Mouse (Mus musculus): ENCODE measurements around the gene Sac3d1. TPM values are rescaled to one million over a fixed set of nuclear protein-coding genes. Genes with fewer than 3 reads are reported as not detected.

Gene Sac3d1
- polyA plus RNA-seq, 1 experiment from 2014 or later = 47.2 TPM

DNA sequence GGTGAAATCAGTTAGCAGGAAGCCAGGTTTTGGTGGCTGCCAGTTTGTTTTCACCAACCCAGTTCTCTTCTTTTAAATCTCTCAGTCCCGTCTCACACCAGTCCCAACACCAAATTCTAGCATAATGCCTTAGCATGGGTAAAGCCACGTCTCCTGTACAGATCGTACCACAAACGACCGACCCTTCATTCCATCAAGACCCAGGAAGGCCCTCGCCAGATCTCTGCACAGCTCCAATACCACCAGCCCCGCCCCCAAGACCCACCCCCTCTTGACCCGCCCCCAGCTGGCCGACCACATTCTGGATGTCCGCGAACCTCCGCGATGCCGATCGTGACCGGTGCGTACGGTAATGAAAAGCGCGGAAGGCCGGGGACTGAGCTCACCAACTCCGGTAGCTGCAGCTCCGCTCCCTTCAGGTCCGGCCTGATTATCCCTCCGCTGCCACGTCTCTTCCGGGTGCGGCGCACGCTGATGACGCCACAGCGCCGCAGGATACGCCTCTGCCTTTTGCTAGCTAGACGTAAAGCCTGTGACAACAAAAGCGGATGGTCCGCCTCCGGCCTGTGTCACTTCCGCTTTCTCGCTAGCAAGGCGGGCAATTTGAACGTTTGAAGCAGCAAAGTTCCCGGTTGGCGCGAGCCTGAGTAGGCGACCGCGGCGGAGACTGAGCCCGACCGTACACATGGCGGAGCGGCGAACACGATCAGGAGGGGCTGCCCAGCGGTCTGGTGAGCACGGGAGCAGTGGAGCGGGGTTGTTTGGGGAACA lies 33.8 kb downstream of the Sac3d1 start, which contains the start of the genes Zfpl1 and Cdca5:
TSS of gene Zfpl1 (minus strand) at position 479 of the 771 bp plus-strand sequence.
TSS of gene Cdca5 (plus strand) at position 506 of the 771 bp plus-strand sequence.
- H3K4me3 ChIP-seq (replicated peaks) = peak within 1 kb of the TSS; percentile 64
- H3K36me3 ChIP-seq = peaks cover 73% of the 10 kb centered on the region
- no peaks in the 10 kb centered on the region for H3K27me3 ChIP-seq
- peak within 1 kb of the TSS; percentile 80 for H3K4me2 ChIP-seq
- WGBS = under 1% methylated on average over 58 of the region's 58 CpGs
- H3K9ac ChIP-seq = peak within 1 kb of the TSS; percentile 67
- no peaks in the 10 kb centered on the region for H3K9me3 ChIP-seq (replicated peaks)
- peak within 1 kb of the TSS; percentile 72 for H3K27ac ChIP-seq
- ATAC-seq (replicated peaks; ENCODE audit: low FRiP score) = peak; percentile 89
- peaks cover 23% of the 10 kb centered on the region for H3K4me1 ChIP-seq

- Histone ChIP-seq H3K9ac (no peak within 1 kb of the TSS), H3K9me3 (replicated peaks) (no peaks in the 10 kb centered on the region), H3K4me2 (no peak within 1 kb of the TSS), H3K27me3 (no peaks in the 10 kb centered on the region), H3K4me1 (peaks cover 32% of the 10 kb centered on the region), H3K4me3 (replicated peaks) (peak within 1 kb of the TSS; percentile 64; the same call in 1 of the 2 replicates), H3K27ac (no peak within 1 kb of the TSS), H3K36me3 (peaks cover 53% of the 10 kb centered on the region)
- 90% methylated on average over 9 of the region's 9 CpGs for WGBS
- ATAC-seq (replicated peaks; ENCODE audit: low FRiP score) = no peak
Observed at GRCm38 (mm10) chr19:6082156-6082555, 36.3 kb downstream of the Sac3d1 start, which contains the start of gene Gm28374. Gene Gm28374, minus strand, starts transcription at chr19:6082256.

DNA sequence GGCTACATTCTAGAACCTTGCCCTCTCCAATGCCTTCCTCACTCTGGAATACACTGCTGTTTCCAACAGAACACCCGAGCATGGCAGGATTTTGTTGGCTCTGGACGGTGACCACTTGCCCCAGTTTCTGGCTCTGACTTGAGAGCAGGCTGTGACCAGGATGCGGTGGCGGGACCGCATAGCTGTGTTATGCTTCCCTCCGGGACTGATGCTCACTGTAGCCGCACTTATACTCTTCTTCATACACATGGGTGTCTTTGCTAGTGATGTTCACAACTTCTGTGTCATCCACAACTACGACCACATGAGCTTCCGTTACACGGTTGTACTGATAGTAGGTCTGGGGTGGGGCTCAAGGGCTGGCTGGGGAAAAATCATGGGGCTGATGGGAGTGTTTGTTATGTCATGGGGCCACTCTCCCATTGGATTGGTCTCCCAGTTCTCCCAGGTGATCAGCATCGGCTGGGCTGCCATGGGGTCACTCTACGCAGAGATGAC lies 38.4 kb downstream of the Sac3d1 start, which contains the start of gene Tmem262:
TSS of gene Tmem262 (plus strand) at position 51 of the 498 bp plus-strand sequence.
- H3K36me3 ChIP-seq = peaks cover 47% of the 10 kb centered on the region
- H3K4me2 ChIP-seq = no peak within 1 kb of the TSS
- H3K27me3 ChIP-seq = no peaks in the 10 kb centered on the region
- H3K27ac ChIP-seq = no peak within 1 kb of the TSS
- ATAC-seq (replicated peaks; ENCODE audit: low FRiP score) = no peak
- H3K4me3 ChIP-seq (replicated peaks) = no peak within 1 kb of the TSS
- WGBS = 92% methylated on average over 12 of the region's 12 CpGs
- no peaks in the 10 kb centered on the region for H3K9me3 ChIP-seq (replicated peaks)
- H3K4me1 ChIP-seq = peaks cover 39% of the 10 kb centered on the region
- no peak within 1 kb of the TSS for H3K9ac ChIP-seq

DNA sequence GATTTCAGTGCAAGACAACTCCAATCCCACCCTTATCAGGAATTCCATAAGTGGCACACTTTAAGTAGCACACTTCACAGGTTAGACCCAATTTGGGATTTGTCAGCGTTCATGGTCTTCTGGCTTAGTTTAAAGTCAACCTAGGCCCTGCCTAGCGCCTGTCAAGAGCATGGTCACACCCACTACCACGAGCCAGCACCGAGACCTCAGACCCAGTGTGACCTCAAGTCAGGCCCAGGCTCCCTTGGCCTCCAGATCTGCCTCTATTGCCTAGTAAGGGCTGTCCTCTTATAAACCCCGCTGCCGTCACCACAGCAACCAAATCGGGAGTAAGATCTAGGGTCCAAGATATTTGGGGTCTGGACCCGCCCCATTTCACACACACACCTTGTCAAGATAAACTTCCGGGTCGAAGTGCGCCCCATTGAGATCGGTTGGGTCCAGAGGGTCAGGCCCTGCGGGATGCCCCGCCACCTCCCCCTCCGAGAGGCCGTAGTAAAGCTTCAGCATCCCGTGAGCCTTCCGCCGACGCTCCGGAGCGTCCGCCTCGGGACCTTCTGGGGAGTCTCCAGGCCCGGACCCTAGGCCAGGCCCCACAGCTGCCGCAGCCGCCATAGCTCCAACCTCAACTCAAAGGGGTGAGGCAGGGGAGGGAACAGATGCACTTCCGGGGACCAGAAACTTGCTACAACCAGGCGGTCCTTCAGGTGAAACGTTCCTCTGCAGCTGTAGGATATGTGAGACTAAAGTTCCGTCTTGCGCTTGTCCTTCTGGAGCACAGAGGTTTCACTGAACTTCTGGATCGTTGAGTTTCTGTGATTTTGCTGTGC lies 41.7 kb downstream of the Sac3d1 start, which contains the start of gene Vps51:
TSS of gene Vps51 (minus strand) at position 668 of the 830 bp plus-strand sequence.
- Histone ChIP-seq H3K4me1 (peaks cover 30% of the 10 kb centered on the region), H3K4me3 (replicated peaks) (peak within 1 kb of the TSS; percentile 94), H3K9me3 (replicated peaks) (no peaks in the 10 kb centered on the region), H3K36me3 (peaks cover 53% of the 10 kb centered on the region), H3K4me2 (peak within 1 kb of the TSS; percentile 92), H3K9ac (peak within 1 kb of the TSS; percentile 80), H3K27ac (peak within 1 kb of the TSS; percentile 92), H3K27me3 (no peaks in the 10 kb centered on the region)
- peak; percentile 80 for ATAC-seq (replicated peaks; ENCODE audit: low FRiP score)
- WGBS = under 1% methylated on average over 33 of the region's 33 CpGs

GRCm38 (mm10) chr19:6073889-6074288 lies 44.6 kb downstream of the Sac3d1 start:
- no peak for ATAC-seq (replicated peaks; ENCODE audit: low FRiP score)
- Histone ChIP-seq H3K9ac (no peak overlapping the region), H3K4me2 (no peak overlapping the region), H3K9me3 (replicated peaks) (no peaks in the 10 kb centered on the region), H3K27me3 (no peaks in the 10 kb centered on the region), H3K4me1 (peaks cover 30% of the 10 kb centered on the region), H3K4me3 (replicated peaks) (no peak overlapping the region), H3K36me3 (peaks cover 56% of the 10 kb centered on the region), H3K27ac (no peak overlapping the region)
- WGBS = 87% methylated on average over 5 of the region's 5 CpGs

DNA sequence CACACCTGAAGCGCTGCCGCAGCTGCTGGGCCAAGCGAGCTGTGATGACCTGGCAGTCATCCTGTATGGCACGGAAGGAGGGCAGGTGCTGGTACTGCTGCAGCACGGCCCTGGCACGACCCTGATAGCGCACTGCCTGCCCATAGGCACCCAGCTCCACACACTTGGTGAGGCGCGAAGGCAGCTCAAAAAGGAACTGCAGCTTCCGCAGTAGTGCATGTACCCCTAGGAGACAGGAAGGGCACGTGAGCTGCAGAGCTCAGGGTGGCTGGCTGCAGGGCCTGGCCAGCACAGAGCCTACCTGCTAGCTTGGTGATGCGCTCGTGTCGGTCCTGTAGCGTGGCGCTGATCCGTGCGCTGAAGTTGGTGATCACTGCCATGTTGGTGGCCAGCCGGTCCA lies 47.2 kb downstream of the Sac3d1 start:
- Histone ChIP-seq H3K27me3 (no peaks in the 10 kb centered on the region), H3K27ac (no peak overlapping the region), H3K36me3 (peaks cover 60% of the 10 kb centered on the region), H3K4me2 (no peak overlapping the region), H3K4me3 (replicated peaks) (no peak overlapping the region), H3K4me1 (peaks cover 40% of the 10 kb centered on the region), H3K9ac (no peak overlapping the region), H3K9me3 (replicated peaks) (no peaks in the 10 kb centered on the region)
- 93% methylated on average over 19 of the region's 19 CpGs for WGBS
- no peak for ATAC-seq (replicated peaks; ENCODE audit: low FRiP score)

- no peak overlapping the region for H3K4me3 ChIP-seq (replicated peaks)
- H3K9ac ChIP-seq = no peak overlapping the region
- H3K9me3 ChIP-seq (replicated peaks) = no peaks in the 10 kb centered on the region
- H3K27ac ChIP-seq = no peak overlapping the region
- no peak overlapping the region for H3K4me2 ChIP-seq
- peaks cover 40% of the 10 kb centered on the region for H3K4me1 ChIP-seq
- no peak for ATAC-seq (replicated peaks; ENCODE audit: low FRiP score)
- peaks cover 60% of the 10 kb centered on the region for H3K36me3 ChIP-seq
- no peaks in the 10 kb centered on the region for H3K27me3 ChIP-seq
- 90% methylated on average over 31 of the region's 31 CpGs for WGBS
Observed at GRCm38 (mm10) chr19:6070571-6071250, 47.7 kb downstream of the Sac3d1 start.

DNA sequence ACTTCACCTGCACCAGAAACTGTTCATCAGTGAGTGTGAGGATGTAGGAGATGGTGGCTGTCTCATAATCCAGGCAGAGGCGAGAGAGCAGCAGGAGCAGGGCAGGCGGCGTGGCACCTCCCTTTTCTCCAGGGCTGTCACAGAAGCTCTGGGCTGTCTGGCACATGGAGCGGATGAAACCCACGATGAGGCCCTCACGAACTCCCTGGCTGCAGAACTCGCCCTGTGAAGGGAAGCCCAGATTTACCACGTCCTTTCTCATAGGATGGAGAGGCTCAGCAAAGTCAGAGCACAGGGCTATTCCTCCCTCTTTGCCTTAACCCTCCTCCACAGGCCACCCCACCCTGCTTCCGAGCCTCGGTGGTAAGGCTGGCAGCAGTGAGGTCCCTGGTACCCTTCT lies 48.6 kb downstream of the Sac3d1 start:
- H3K4me2 ChIP-seq = no peak overlapping the region
- no peak for ATAC-seq (replicated peaks; ENCODE audit: low FRiP score)
- H3K27me3 ChIP-seq = no peaks in the 10 kb centered on the region
- no peak overlapping the region for H3K9ac ChIP-seq
- WGBS = 89% methylated on average over 10 of the region's 10 CpGs
- no peaks in the 10 kb centered on the region for H3K9me3 ChIP-seq (replicated peaks)
- no peak overlapping the region for H3K4me3 ChIP-seq (replicated peaks)
- peaks cover 55% of the 10 kb centered on the region for H3K36me3 ChIP-seq
- H3K27ac ChIP-seq = no peak overlapping the region
- peaks cover 31% of the 10 kb centered on the region for H3K4me1 ChIP-seq

DNA sequence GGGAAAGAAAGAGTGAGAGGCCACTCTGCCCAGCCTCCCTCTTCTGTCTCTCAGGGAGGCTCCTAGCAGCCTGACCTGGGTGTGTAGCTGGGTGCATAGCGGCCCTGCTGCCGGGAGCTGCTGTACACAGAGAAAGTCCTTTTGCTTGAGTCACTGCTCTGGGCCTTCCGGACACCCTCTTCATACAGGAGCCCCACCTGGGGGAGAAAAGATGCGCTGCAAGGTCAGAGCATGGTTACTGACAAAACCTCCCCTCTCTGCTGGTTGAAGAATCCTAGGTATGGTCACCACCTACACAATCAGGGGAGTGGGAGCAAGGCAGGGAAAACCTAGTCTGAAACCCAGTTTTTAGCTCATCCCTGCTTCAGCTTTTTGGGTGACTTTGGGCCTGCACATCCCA lies 49.5 kb downstream of the Sac3d1 start:
- Histone ChIP-seq H3K36me3 (peaks cover 47% of the 10 kb centered on the region), H3K27me3 (no peaks in the 10 kb centered on the region), H3K4me2 (no peak overlapping the region), H3K9me3 (replicated peaks) (no peaks in the 10 kb centered on the region), H3K9ac (no peak overlapping the region), H3K4me3 (replicated peaks) (no peak overlapping the region), H3K4me1 (peaks cover 29% of the 10 kb centered on the region), H3K27ac (no peak overlapping the region)
- no peak for ATAC-seq (replicated peaks; ENCODE audit: low FRiP score)
- WGBS = 77% methylated on average over 4 of the region's 4 CpGs

DNA sequence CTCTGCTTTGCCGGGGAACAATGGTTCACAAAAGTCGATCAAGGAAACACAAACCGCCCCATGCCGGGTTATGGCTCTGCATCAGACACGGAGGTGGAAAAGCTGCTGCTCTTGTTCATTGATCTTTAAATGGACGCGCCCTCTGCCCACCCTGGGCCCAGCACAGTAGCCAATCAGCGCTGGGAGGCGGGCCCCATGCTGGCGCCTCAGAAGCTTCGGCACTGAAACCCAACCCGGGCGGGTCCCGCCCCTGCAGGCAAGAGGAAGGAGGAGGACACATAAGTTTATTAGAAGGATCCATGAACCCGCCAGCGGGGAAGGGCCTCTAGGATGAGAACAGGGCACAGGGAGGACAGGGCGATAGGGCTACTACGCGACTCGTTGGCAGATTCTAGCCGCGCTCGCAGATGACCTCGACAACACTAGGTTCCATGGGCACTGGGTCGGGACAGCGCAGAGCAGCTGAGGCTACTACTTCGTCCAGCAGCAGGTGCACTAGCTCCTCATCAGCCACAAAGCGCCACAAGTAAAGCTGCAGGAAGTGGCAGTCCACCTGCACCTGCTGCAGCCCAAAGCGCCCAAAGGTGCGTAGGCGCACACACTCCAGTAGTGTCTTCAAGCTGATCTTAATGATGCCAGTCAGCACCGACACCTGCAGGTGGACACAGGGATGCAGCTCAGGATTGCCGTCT lies 50.6 kb downstream of the Sac3d1 start, which contains the start of gene Tm7sf2:
TSS of gene Tm7sf2 (minus strand) at position 650 of the 692 bp plus-strand sequence.
- H3K27ac ChIP-seq = peak within 1 kb of the TSS; percentile 88
- 7% methylated on average over 33 of the region's 33 CpGs for WGBS

More for the DNA sequence above, 50.6 kb downstream of the Sac3d1 start, which contains the start of gene Tm7sf2:
- Histone ChIP-seq H3K4me2 (peak within 1 kb of the TSS; percentile 95), H3K27me3 (no peaks in the 10 kb centered on the region), H3K9me3 (replicated peaks) (no peaks in the 10 kb centered on the region), H3K4me1 (peaks cover 36% of the 10 kb centered on the region), H3K9ac (peak within 1 kb of the TSS; percentile 61), H3K4me3 (replicated peaks) (peak within 1 kb of the TSS; percentile 52), H3K36me3 (peaks cover 37% of the 10 kb centered on the region)
- ATAC-seq (replicated peaks; ENCODE audit: low FRiP score) = peak; percentile 95

Data from kidney, embryonic 15.5 days (tissue).